Mouse (Mus musculus): ENCODE data around the gene Rsu1. TPM values are rescaled to one million over a fixed set of nuclear protein-coding genes. Genes with fewer than 3 reads are reported as not detected.

The Rsu1 gene
- polyA plus RNA-seq, 1 experiment from 2014 or later, result 59.0 TPM

- no peaks in the 10 kb centered on the region for H3K27me3 ChIP-seq (replicated peaks)
- no peak for ATAC-seq (replicated peaks)
- no peak overlapping the region for H3K9ac ChIP-seq
- no peak overlapping the region for H3K27ac ChIP-seq
- no peaks in the 10 kb centered on the region for H3K9me3 ChIP-seq
- 93% methylated on average over 2 of the region's 2 CpGs for WGBS
- no peak overlapping the region for H3K4me3 ChIP-seq
- peaks cover 6% of the 10 kb centered on the region; the same call in 1 of the 2 replicates for H3K36me3 ChIP-seq (replicated peaks)
- no peak overlapping the region for H3K4me2 ChIP-seq
- no peaks in the 10 kb centered on the region for H3K4me1 ChIP-seq
These were observed 12.6 kb downstream of the Rsu1 start for GRCm38 (mm10) chr2:13258606-13259005.

GRCm38 (mm10) chr2:13240711-13241110 lies 30.5 kb downstream of the Rsu1 start:
- ATAC-seq (replicated peaks), result no peak; the same call in 1 of the 2 replicates
- Histone ChIP-seq H3K4me3 (no peak overlapping the region), H3K27me3 (replicated peaks) (no peaks in the 10 kb centered on the region), H3K9ac (no peak overlapping the region), H3K4me1 (no peaks in the 10 kb centered on the region), H3K27ac (no peak overlapping the region), H3K36me3 (replicated peaks) (no peaks in the 10 kb centered on the region), H3K4me2 (no peak overlapping the region), H3K9me3 (no peaks in the 10 kb centered on the region)
- 46% methylated on average over 9 of the region's 9 CpGs for WGBS

DNA sequence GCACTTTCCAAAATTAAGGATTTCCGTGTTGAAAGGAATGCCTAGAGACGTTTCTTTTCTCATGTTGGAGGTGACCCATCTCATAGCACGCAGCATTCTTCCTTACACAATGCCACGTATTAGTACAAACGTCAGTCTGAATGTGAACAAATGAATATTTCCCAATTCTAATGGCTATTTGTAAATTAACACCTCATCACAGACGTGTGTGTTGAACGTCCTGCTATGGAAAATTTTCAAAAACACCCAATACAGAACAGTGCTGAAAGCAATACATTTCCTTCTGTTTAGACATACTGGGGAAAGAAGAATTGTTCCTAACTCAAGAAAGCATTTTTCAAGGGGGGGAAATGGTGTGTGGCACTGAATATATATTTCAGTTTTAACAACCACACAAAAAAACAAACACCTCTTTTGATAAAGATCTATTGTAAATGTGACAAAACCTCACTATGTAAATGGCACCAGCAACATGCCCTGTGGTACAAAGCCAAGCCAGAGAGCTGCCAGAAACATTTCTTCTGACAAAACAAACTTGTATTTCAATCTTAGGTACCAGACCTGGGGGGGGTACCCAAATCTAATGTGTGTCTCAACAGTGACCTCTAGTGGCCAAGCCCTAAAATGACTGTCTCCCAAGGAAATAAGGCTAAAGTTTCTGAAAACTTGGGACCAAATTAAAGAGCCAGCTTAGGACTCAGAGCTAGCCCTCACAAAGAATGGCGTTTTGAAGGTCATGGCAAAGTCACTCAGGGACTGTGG lies 33.9 kb downstream of the Rsu1 start:
- H3K4me3 ChIP-seq, result no peak overlapping the region
- no peak overlapping the region for H3K27ac ChIP-seq
- H3K4me2 ChIP-seq, result no peak overlapping the region
- H3K27me3 ChIP-seq (replicated peaks), result no peaks in the 10 kb centered on the region
- no peaks in the 10 kb centered on the region for H3K9me3 ChIP-seq
- no peaks in the 10 kb centered on the region for H3K36me3 ChIP-seq (replicated peaks)
- ATAC-seq (replicated peaks), result peak; percentile 64; the same call in 1 of the 2 replicates
- WGBS, result 70% methylated on average over 8 of the region's 8 CpGs
- no peaks in the 10 kb centered on the region for H3K4me1 ChIP-seq
- no peak overlapping the region for H3K9ac ChIP-seq

GRCm38 (mm10) chr2:13235696-13236095 lies 35.5 kb downstream of the Rsu1 start:
- no peak overlapping the region for H3K4me2 ChIP-seq
- ATAC-seq (replicated peaks), result no peak
- WGBS, result 72% methylated on average over 5 of the region's 5 CpGs

GRCm38 (mm10) chr2:13234796-13235195 lies 36.4 kb downstream of the Rsu1 start:
- H3K9ac ChIP-seq, result no peak overlapping the region
- 93% methylated on average over 10 of the region's 10 CpGs for WGBS
- H3K27ac ChIP-seq, result no peak overlapping the region
- H3K36me3 ChIP-seq (replicated peaks), result no peaks in the 10 kb centered on the region
- no peak overlapping the region for H3K4me3 ChIP-seq
- no peaks in the 10 kb centered on the region for H3K27me3 ChIP-seq (replicated peaks)
- no peak for ATAC-seq (replicated peaks)
- no peaks in the 10 kb centered on the region for H3K4me1 ChIP-seq
- H3K9me3 ChIP-seq, result no peaks in the 10 kb centered on the region
- no peak overlapping the region for H3K4me2 ChIP-seq

More at GRCm38 (mm10) chr2:13235696-13236095, 35.5 kb downstream of the Rsu1 start:
- H3K9ac ChIP-seq, result no peak overlapping the region
- no peak overlapping the region for H3K27ac ChIP-seq
- H3K36me3 ChIP-seq (replicated peaks), result no peaks in the 10 kb centered on the region
- no peaks in the 10 kb centered on the region for H3K4me1 ChIP-seq
- no peaks in the 10 kb centered on the region for H3K9me3 ChIP-seq
- no peaks in the 10 kb centered on the region for H3K27me3 ChIP-seq (replicated peaks)
- no peak overlapping the region for H3K4me3 ChIP-seq

DNA sequence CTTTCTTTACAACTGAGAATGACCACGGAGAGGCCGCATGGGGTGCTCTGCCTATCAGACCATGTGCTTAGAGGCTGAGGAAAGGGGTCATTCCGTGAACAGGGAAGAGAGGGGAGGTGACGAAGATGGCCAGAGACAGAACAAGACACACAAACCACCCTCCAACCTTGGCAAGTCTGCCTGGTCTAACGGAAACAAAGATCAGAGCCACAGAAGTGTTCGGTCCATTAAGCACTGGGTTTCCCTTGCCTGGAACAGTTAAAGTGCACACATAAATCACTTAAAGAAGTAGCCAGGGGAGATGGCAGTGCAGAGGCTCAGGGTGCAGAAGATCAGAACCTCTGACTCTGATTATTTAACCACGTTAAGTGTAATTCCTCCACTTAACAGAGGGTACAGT lies 37.3 kb downstream of the Rsu1 start:
- H3K27ac ChIP-seq, result no peak overlapping the region
- no peaks in the 10 kb centered on the region for H3K27me3 ChIP-seq (replicated peaks)
- H3K4me2 ChIP-seq, result no peak overlapping the region
- H3K9ac ChIP-seq, result no peak overlapping the region
- H3K4me3 ChIP-seq, result no peak overlapping the region
- WGBS, result 72% methylated on average over 7 of the region's 7 CpGs
- no peaks in the 10 kb centered on the region for H3K36me3 ChIP-seq (replicated peaks)
- no peaks in the 10 kb centered on the region for H3K9me3 ChIP-seq
- H3K4me1 ChIP-seq, result no peaks in the 10 kb centered on the region
- ATAC-seq (replicated peaks), result no peak

DNA sequence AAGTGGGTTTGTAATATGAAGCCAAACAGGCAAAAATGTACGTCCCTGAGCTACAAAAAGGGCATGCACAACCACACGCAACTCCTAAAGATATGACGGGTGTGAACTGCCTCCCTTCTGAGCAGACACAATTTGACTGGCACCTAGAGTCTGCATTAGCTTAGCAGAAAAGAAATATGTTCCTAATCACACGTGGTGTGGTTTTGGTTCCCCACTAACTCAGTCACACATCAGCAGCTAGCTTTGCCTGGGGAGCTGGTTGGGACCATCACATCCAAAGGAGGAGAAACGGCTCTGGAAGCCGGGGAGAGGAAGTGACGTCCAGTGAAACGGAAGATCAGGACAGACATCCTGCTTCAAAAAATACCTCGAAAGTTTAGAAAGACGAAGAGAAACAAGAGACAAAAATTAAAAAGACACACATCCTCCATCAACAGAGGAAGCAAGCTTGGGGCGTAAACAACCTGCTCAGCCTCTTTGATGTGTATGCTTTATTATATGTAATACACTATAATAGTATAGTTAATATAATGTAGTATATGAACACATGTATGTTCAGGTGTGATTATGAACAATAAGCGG lies 37.9 kb downstream of the Rsu1 start:
- no peak for ATAC-seq (replicated peaks)
- Histone ChIP-seq H3K9me3 (no peaks in the 10 kb centered on the region), H3K27me3 (replicated peaks) (no peaks in the 10 kb centered on the region), H3K4me2 (no peak overlapping the region), H3K9ac (no peak overlapping the region), H3K4me1 (no peaks in the 10 kb centered on the region), H3K36me3 (replicated peaks) (no peaks in the 10 kb centered on the region), H3K27ac (no peak overlapping the region), H3K4me3 (no peak overlapping the region)
- WGBS, result 88% methylated on average over 12 of the region's 12 CpGs

DNA sequence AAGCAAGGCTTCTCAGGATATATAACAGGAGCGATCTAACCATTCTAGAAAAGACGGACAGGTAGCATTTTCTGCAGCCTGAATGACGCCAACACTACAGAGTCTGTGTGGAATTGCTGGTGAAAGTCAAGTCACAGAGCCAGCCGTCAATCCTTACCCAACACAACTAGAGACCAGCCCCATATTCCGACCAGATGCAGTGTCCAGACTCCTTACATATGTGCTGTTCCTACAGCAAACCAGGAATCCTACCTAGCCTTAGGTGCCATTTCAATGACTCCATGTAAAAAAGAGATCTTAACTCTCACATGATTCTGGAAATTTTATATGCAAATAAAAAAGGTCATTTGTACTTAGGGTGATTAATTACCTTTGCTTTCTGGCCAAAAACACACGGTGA lies 38.9 kb downstream of the Rsu1 start:
- ATAC-seq (replicated peaks), result no peak
- Histone ChIP-seq H3K36me3 (replicated peaks) (no peaks in the 10 kb centered on the region), H3K4me2 (no peak overlapping the region), H3K27me3 (replicated peaks) (no peaks in the 10 kb centered on the region), H3K4me3 (no peak overlapping the region), H3K4me1 (no peaks in the 10 kb centered on the region), H3K9me3 (no peaks in the 10 kb centered on the region), H3K27ac (no peak overlapping the region), H3K9ac (no peak overlapping the region)
- 91% methylated on average over 6 of the region's 6 CpGs for WGBS

GRCm38 (mm10) chr2:13229686-13230085 lies 41.5 kb downstream of the Rsu1 start:
- no peak overlapping the region for H3K4me3 ChIP-seq
- no peaks in the 10 kb centered on the region for H3K4me1 ChIP-seq
- H3K4me2 ChIP-seq, result no peak overlapping the region
- H3K9me3 ChIP-seq, result no peaks in the 10 kb centered on the region
- no peak overlapping the region for H3K9ac ChIP-seq
- WGBS, result 94% methylated on average over 3 of the region's 3 CpGs
- no peak for ATAC-seq (replicated peaks)
- no peak overlapping the region for H3K27ac ChIP-seq
- H3K36me3 ChIP-seq (replicated peaks), result no peaks in the 10 kb centered on the region
- H3K27me3 ChIP-seq (replicated peaks), result no peaks in the 10 kb centered on the region

GRCm38 (mm10) chr2:13226031-13226430 lies 45.2 kb downstream of the Rsu1 start:
- no peaks in the 10 kb centered on the region for H3K4me1 ChIP-seq

DNA sequence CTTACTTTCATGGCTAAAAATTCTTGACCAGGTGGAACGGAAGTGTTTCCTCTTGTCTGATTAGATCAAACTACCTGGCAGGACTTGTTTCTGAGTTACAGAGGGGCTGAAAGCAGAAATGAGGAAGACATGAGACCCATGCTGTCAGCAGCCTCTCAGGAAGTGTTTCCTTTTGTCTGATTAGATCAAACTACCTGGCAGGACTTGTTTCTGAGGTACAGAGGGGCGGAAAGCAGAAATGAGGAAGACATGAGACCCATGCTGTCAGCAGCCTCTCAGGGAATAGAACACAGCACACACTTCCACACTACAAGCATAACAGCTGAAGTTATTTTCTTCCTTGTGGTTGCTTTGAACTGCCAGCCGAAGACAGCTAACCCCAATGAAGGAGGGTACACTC lies 46.7 kb downstream of the Rsu1 start:
- H3K36me3 ChIP-seq (replicated peaks), result no peaks in the 10 kb centered on the region
- no peak overlapping the region for H3K4me2 ChIP-seq
- H3K9me3 ChIP-seq, result no peaks in the 10 kb centered on the region
- H3K27ac ChIP-seq, result no peak overlapping the region
- H3K4me1 ChIP-seq, result no peaks in the 10 kb centered on the region
- H3K9ac ChIP-seq, result no peak overlapping the region
- ATAC-seq (replicated peaks), result no peak
- WGBS, result 90% methylated on average over 3 of the region's 3 CpGs
- H3K27me3 ChIP-seq (replicated peaks), result no peaks in the 10 kb centered on the region
- no peak overlapping the region for H3K4me3 ChIP-seq

More at GRCm38 (mm10) chr2:13226031-13226430, 45.2 kb downstream of the Rsu1 start:
- no peak for ATAC-seq (replicated peaks)
- Histone ChIP-seq H3K9me3 (no peaks in the 10 kb centered on the region), H3K4me2 (no peak overlapping the region), H3K4me3 (no peak overlapping the region), H3K9ac (no peak overlapping the region), H3K27me3 (replicated peaks) (no peaks in the 10 kb centered on the region), H3K36me3 (replicated peaks) (no peaks in the 10 kb centered on the region), H3K27ac (no peak overlapping the region)
- WGBS, result 90% methylated on average over 4 of the region's 4 CpGs

DNA sequence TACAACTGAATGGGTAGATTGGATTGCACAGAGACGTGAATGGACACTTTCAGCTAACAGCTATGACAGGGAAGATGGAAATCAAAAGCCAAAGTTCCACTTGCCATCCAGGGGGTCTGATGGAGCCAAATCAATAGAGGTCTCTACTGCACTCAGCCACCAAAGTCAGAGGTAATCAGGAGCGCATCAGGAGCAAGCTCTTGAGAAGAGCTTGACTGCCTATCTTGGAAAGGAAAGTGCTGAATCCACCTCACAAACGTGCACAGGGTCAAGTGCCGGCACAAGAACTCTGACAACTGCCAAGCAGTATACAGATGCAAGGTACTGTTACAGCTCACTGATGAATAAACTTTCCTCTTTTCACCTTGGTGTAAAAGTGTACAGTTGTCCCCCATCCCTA lies 47.8 kb downstream of the Rsu1 start:
- 93% methylated on average over 4 of the region's 4 CpGs for WGBS
- no peaks in the 10 kb centered on the region for H3K27me3 ChIP-seq (replicated peaks)
- H3K27ac ChIP-seq, result no peak overlapping the region
- H3K4me2 ChIP-seq, result no peak overlapping the region
- H3K9ac ChIP-seq, result no peak overlapping the region
- H3K4me3 ChIP-seq, result no peak overlapping the region
- H3K36me3 ChIP-seq (replicated peaks), result no peaks in the 10 kb centered on the region
- H3K4me1 ChIP-seq, result no peaks in the 10 kb centered on the region
- no peak for ATAC-seq (replicated peaks)
- no peaks in the 10 kb centered on the region for H3K9me3 ChIP-seq

DNA sequence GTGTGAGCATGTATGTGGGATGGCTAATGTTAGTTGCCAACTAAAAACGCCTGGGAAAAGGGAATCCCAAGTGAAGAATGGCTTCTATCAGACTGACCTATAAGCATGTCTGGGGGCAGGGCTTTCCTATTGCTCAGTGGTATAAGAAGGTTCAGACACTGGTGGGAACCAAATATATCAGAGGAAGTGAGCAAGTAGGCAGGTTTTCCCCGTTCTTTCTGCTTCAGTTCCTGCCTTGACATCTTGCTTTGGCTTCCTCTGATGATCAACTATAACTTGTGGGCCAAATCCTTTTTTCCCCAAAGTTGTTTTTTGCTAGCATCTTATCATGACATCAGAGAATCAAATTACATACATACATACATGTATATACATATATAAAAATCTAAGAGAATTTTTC lies 51.1 kb downstream of the Rsu1 start:
- WGBS, result 88% methylated on average over 2 of the region's 2 CpGs
- Histone ChIP-seq H3K4me2 (no peak overlapping the region), H3K4me3 (no peak overlapping the region), H3K27ac (no peak overlapping the region), H3K9me3 (no peaks in the 10 kb centered on the region), H3K4me1 (no peaks in the 10 kb centered on the region), H3K27me3 (replicated peaks) (no peaks in the 10 kb centered on the region), H3K9ac (no peak overlapping the region), H3K36me3 (replicated peaks) (no peaks in the 10 kb centered on the region)
- no peak for ATAC-seq (replicated peaks)
